Mouse (Mus musculus) ES-Bruce4 (cell line): ENCODE data around the gene Spi1.

Experiments
- CTCF ChIP-seq: IDR thresholded peaks from one replicate; pipeline ENCODE4 v1.8.1; 2011; ENCODE audit warnings: low read depth, low read length
- POLR2A ChIP-seq: IDR thresholded peaks from one replicate; pipeline ENCODE4 v1.8.1; 2011; ENCODE audit warnings: low read length; ENCODE audit not compliant: insufficient read depth

GRCm38 (mm10) chr2:91066455-91066854 lies 15.7 kb upstream of the Spi1 start:
- no peak for TF ChIP-seq CTCF
- TF ChIP-seq POLR2A, result no peak
